Mouse (Mus musculus): ENCODE data around the gene Olfr1555-ps1. TPM values are rescaled to one million over a fixed set of nuclear protein-coding genes. Genes with fewer than 3 reads are reported as not detected.
A peak's percentile ranks its signal among the peaks of the same experiment; 100 is the strongest.
"Not testable (repeated sequence)": the region's sequence is repeated elsewhere in the genome, so short reads cannot be mapped to it uniquely, and the experiment has no call there.

Olfr1555-ps1 gene
- total RNA-seq (2014; fragmentation: Nextera tagmentation) (not detected in 2 replicates), total RNA-seq (2017) (0.11 TPM in 1 of 2 replicates, not detected in the other), polyA plus RNA-seq (2012) (not detected in 2 replicates)

DNA sequence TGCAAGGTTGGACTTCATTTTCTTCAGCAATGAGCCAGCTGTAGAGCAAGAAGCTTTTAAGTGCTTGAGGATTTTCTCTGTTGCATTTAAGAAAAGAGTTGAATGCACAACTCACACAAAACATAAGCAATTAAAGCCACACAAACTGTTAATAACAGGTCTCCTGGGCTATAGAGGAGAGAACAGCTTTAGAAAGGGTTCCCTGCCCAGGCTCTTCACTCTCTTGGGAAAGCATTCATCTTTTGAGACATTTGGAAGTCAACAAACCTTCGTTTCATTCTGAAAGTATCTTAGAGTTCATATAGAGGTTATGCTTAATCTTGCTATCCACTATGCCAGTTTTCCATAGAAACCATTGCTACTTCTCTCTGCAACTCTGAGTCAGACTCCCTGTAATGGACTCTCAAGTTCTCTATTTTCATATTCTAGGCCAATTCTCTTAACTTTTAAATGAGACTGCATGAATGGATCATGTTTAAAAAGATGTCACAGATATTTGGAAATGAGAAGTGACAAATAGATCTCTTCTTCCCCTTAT is at the start of gene Olfr1555-ps1:
Gene Olfr1555-ps1, minus strand, starts transcription at position 51 of the 538 bp plus-strand sequence.
- H3K27me3 ChIP-seq (ENCODE audit: insufficient read depth, low read length); H3K36me3 ChIP-seq (replicated peaks); H3K4me1 ChIP-seq (ENCODE audit: insufficient read depth, low read depth, low read length); ATAC-seq (ENCODE audit: extremely low read depth, insufficient number of reproducible peaks, low FRiP score, poor library complexity, severe bottlenecking); DNase-seq (ENCODE audit: low spot score); H3K4me3 ChIP-seq (ENCODE audit: low read depth, low read length); H3K9me3 ChIP-seq (replicated peaks): not testable (repeated sequence)

DNA sequence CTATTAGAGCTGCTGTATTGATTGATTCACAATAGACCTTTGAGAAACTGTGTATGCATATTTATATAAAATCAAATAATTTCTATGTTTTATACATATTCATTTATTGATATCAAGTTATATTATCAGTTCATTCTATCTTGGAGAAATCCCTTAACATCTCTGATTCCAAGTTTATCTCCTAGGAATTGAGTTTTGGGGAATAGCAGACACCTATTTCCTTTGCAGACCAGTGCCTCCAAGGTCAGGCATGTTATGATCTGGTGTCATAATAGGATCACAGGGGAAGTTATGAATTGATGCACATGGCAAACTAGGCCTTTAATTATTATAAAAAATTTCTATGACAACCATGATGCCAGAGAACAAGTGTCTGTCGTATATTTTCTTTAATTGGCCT is 30.4 kb upstream of the Olfr1555-ps1 start, which contains the start of gene Olfr1431:
Gene Olfr1431, plus strand, starts transcription at position 301 of the 400 bp plus-strand sequence.
- Histone ChIP-seq H3K27me3 (ENCODE audit: insufficient read depth, low read length) (no peaks in the 10 kb centered on the region), H3K4me1 (ENCODE audit: insufficient read depth, low read depth, low read length) (no peaks in the 10 kb centered on the region), H3K4me3 (ENCODE audit: low read depth, low read length) (no peak within 1 kb of the TSS), H3K9me3 (replicated peaks) (no peaks in the 10 kb centered on the region), H3K36me3 (replicated peaks) (no peaks in the 10 kb centered on the region)
- DNase-seq (ENCODE audit: low spot score) (no peak), ATAC-seq (ENCODE audit: extremely low read depth, insufficient number of reproducible peaks, low FRiP score, poor library complexity, severe bottlenecking) (no peak)
- TF ChIP-seq POLR2AphosphoS5 (IDR thresholded peaks at IDR 0.05; ENCODE audit: insufficient replicate concordance, low read depth, low read length) (no peak), TAL1 (conservative IDR thresholded peaks at IDR 0.05; ENCODE audit: low read depth, low read length) (no peak), CTCF (IDR thresholded peaks at IDR 0.05; ENCODE audit: low read depth, low read length) (no peak), GATA2 (IDR thresholded peaks at IDR 0.05; ENCODE audit: borderline replicate concordance, low read depth, low read length) (no peak), GATA1 (IDR thresholded peaks at IDR 0.05; ENCODE audit: borderline replicate concordance, low read length) (no peak)

DNA sequence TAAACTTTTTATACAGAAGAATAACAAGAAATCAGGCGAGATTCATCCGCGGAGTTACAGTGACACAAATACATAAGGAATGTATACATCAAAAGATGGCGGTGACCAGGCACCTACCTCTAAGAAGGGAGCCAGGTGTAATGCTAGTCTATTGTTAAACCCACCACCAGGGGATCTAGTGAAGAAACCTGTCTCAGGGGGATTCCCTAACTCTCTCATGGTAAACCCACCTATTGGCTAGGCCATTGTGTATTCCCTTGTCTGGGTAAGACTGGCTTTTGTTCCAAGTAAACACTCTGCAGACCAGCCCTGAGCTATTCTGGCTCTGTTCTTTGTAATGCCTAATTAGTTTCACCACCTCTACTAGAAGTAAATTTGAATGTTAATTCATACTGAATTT is 29.2 kb upstream of the Olfr1555-ps1 start:
- not testable (repeated sequence) for H3K27me3 ChIP-seq (ENCODE audit: insufficient read depth, low read length); H3K4me3 ChIP-seq (ENCODE audit: low read depth, low read length); H3K9me3 ChIP-seq (replicated peaks); ATAC-seq (ENCODE audit: extremely low read depth, insufficient number of reproducible peaks, low FRiP score, poor library complexity, severe bottlenecking); H3K36me3 ChIP-seq (replicated peaks); DNase-seq (ENCODE audit: low spot score); H3K4me1 ChIP-seq (ENCODE audit: insufficient read depth, low read depth, low read length)

DNA sequence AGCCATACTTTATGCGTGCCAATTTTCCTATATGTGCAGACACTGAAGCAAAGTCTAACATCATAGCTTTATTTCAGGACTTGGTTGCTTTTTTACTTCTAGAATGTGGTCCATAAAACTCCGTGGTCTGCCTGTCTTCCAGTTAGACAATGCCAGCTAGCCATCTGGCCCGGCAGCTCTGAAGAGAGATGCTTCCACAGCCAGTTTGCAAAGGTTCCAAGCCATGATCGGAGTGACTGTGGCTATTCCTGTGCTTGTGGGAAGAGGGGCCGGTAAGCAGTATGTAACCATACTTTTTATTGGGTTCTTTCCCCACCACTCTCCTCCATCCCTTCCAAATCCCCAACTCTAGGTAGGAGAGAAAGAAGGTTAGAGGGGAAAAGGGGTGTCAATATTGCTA is 5.5 kb upstream of the Olfr1555-ps1 start:
- ATAC-seq (ENCODE audit: extremely low read depth, insufficient number of reproducible peaks, low FRiP score, poor library complexity, severe bottlenecking); H3K36me3 ChIP-seq (replicated peaks): not testable (repeated sequence)

DNA sequence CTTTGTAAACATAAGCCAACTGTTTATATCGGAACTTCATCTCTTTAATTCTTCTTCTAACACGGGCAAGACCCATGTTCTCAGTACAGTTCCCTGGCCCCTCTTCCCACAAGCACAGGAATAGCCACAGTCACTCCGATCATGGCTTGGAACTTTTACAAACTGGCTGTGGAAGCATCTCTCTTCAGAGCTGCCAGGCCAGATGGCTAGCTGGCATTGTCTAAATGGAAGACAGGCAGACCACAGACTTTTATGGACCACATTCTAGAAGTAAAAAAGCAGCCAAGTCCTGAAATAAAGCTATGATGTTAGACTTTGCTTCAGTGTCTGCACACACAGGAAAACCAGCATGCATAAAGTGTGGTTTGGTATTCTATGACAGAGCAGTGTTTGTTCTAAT is 24.5 kb downstream of the Olfr1555-ps1 start:
- H3K4me3 ChIP-seq (ENCODE audit: low read depth, low read length), result no peak overlapping the region
- no peaks in the 10 kb centered on the region for H3K36me3 ChIP-seq (replicated peaks)
- no peak for DNase-seq (ENCODE audit: low spot score)
- H3K9me3 ChIP-seq (replicated peaks), result no peaks in the 10 kb centered on the region
- H3K27me3 ChIP-seq (ENCODE audit: insufficient read depth, low read length), result no peaks in the 10 kb centered on the region
- TF ChIP-seq TAL1 (conservative IDR thresholded peaks at IDR 0.05; ENCODE audit: low read depth, low read length), result no peak
- TF ChIP-seq GATA1 (IDR thresholded peaks at IDR 0.05; ENCODE audit: borderline replicate concordance, low read length), result no peak
- TF ChIP-seq CTCF (IDR thresholded peaks at IDR 0.05; ENCODE audit: low read depth, low read length), result no peak
- TF ChIP-seq POLR2AphosphoS5 (IDR thresholded peaks at IDR 0.05; ENCODE audit: insufficient replicate concordance, low read depth, low read length), result no peak
- no peak for TF ChIP-seq GATA2 (IDR thresholded peaks at IDR 0.05; ENCODE audit: borderline replicate concordance, low read depth, low read length)
- H3K4me1 ChIP-seq (ENCODE audit: insufficient read depth, low read depth, low read length), result no peaks in the 10 kb centered on the region
- ATAC-seq (ENCODE audit: extremely low read depth, insufficient number of reproducible peaks, low FRiP score, poor library complexity, severe bottlenecking), result no peak; the same call in 1 of the 2 replicates

More for the DNA sequence above, 5.5 kb upstream of the Olfr1555-ps1 start:
- not testable (repeated sequence) for H3K4me1 ChIP-seq (ENCODE audit: insufficient read depth, low read depth, low read length); DNase-seq (ENCODE audit: low spot score); H3K27me3 ChIP-seq (ENCODE audit: insufficient read depth, low read length); H3K4me3 ChIP-seq (ENCODE audit: low read depth, low read length); H3K9me3 ChIP-seq (replicated peaks)

DNA sequence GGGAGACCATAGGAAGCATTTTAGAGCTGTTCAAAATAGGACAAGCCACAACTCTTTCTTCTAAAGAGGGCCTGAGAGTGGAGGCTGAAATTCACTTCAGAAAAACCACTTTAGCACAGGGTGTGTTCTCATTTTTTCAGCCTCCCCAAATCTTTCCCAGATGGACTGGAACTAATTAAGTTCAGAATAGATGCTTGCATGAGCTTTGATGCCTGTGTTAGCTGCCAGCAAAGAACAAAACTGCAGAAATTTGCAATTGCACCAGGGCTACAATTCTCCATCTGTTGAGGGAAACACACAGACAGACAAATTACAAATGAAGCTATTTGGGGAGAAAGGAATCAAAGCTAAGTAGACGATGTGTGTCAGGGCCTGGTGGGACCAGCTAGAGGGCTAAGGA is 26.6 kb downstream of the Olfr1555-ps1 start:
- DNase-seq (ENCODE audit: low spot score) (no peak), ATAC-seq (ENCODE audit: extremely low read depth, insufficient number of reproducible peaks, low FRiP score, poor library complexity, severe bottlenecking) (no peak)
- no peak overlapping the region for H3K4me3 ChIP-seq (ENCODE audit: low read depth, low read length)
- no peak for TF ChIP-seq CTCF (IDR thresholded peaks at IDR 0.05; ENCODE audit: low read depth, low read length)
- no peak for TF ChIP-seq TAL1 (conservative IDR thresholded peaks at IDR 0.05; ENCODE audit: low read depth, low read length)
- TF ChIP-seq GATA1 (IDR thresholded peaks at IDR 0.05; ENCODE audit: borderline replicate concordance, low read length), result no peak
- no peak for TF ChIP-seq POLR2AphosphoS5 (IDR thresholded peaks at IDR 0.05; ENCODE audit: insufficient replicate concordance, low read depth, low read length)
- TF ChIP-seq GATA2 (IDR thresholded peaks at IDR 0.05; ENCODE audit: borderline replicate concordance, low read depth, low read length), result no peak
- H3K4me1 ChIP-seq (ENCODE audit: insufficient read depth, low read depth, low read length), result no peaks in the 10 kb centered on the region
- no peaks in the 10 kb centered on the region for H3K36me3 ChIP-seq (replicated peaks)
- no peaks in the 10 kb centered on the region for H3K27me3 ChIP-seq (ENCODE audit: insufficient read depth, low read length)
- H3K9me3 ChIP-seq (replicated peaks), result no peaks in the 10 kb centered on the region

DNA sequence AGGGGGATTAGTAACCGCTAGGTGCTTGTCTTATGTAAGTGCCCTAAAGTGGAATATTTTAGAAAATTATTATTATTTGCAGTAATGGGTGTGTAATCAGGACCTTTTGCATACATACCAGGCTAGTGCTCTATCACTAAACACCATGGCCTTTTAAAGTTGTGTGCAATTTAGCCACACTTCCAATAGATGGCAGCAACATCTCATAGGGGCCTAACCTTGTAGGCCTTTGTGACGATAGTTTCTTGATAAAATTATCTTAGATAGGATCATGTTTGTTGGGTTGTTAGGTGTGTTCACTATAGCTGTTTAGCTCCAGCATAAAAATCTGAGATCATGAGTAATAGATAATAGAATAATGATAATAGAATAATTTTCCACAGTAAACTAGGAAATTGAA is 35.6 kb downstream of the Olfr1555-ps1 start:
- DNase-seq (ENCODE audit: low spot score) (no peak), ATAC-seq (ENCODE audit: extremely low read depth, insufficient number of reproducible peaks, low FRiP score, poor library complexity, severe bottlenecking) (no peak)
- no peak for TF ChIP-seq GATA2 (IDR thresholded peaks at IDR 0.05; ENCODE audit: borderline replicate concordance, low read depth, low read length)
- TF ChIP-seq CTCF (IDR thresholded peaks at IDR 0.05; ENCODE audit: low read depth, low read length), result peak; percentile 15; the same call in 1 of the 2 replicates
- TF ChIP-seq POLR2AphosphoS5 (IDR thresholded peaks at IDR 0.05; ENCODE audit: insufficient replicate concordance, low read depth, low read length), result no peak
- no peak for TF ChIP-seq TAL1 (conservative IDR thresholded peaks at IDR 0.05; ENCODE audit: low read depth, low read length)
- TF ChIP-seq GATA1 (IDR thresholded peaks at IDR 0.05; ENCODE audit: borderline replicate concordance, low read length), result no peak
- Histone ChIP-seq H3K4me3 (ENCODE audit: low read depth, low read length) (no peak overlapping the region), H3K4me1 (ENCODE audit: insufficient read depth, low read depth, low read length) (no peaks in the 10 kb centered on the region), H3K36me3 (replicated peaks) (no peaks in the 10 kb centered on the region), H3K27me3 (ENCODE audit: insufficient read depth, low read length) (no peaks in the 10 kb centered on the region), H3K9me3 (replicated peaks) (no peaks in the 10 kb centered on the region)
